Mouse (Mus musculus): ENCODE measurements around the gene Col13a1.
A peak's percentile ranks its signal among the peaks of the same experiment; 100 is the strongest.

The Col13a1 gene

DNA sequence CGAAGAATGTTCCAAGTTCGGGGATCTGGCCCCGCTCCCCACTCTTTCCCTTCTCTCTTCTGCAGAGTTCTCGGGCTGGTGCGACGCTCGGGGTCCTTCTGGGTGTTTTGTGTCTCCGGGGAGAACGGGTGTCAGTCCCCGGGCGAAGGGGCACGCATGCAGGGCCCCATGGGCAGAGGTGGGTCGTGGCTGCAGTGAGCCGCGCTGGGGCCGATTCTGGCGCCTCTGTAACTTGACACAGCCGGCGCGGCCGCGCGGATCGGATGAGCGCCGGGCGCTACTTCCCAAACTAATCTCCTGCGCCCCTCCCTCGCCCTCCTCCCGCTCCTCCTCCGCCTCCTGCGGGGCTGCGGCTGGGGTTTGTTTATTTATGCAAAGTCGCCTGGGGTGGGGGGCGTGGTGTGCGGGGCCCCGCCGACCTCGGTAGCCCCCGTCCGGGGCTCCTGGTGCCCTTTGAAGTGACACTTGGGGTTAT lies at the start of gene Col13a1:
Col13a1 (minus strand) TSS at position 243 of the 475 bp plus-strand sequence.
- DNase-seq (ENCODE audit: low spot score) = no peak

DNA sequence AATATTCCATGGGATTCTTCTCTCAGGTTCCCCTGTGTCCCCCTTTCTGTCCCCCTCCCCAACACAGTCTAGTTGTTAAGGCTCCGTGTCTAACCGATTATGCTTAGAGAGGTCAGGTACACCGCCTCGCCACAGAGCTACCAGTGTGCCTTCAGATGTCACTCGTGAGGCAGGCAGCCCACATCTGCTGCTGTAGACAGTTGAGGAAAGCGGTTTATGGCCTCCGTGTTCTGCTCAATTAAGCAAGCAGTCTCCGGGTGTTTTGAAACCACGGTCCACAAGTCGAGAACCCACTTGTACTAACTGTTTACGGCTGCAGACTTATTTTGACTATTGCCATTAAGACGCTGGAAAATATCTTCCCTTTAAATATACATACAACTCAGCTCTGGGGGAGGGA lies 48.8 kb upstream of the Col13a1 start:
- DNase-seq (ENCODE audit: low spot score) = no peak

DNA sequence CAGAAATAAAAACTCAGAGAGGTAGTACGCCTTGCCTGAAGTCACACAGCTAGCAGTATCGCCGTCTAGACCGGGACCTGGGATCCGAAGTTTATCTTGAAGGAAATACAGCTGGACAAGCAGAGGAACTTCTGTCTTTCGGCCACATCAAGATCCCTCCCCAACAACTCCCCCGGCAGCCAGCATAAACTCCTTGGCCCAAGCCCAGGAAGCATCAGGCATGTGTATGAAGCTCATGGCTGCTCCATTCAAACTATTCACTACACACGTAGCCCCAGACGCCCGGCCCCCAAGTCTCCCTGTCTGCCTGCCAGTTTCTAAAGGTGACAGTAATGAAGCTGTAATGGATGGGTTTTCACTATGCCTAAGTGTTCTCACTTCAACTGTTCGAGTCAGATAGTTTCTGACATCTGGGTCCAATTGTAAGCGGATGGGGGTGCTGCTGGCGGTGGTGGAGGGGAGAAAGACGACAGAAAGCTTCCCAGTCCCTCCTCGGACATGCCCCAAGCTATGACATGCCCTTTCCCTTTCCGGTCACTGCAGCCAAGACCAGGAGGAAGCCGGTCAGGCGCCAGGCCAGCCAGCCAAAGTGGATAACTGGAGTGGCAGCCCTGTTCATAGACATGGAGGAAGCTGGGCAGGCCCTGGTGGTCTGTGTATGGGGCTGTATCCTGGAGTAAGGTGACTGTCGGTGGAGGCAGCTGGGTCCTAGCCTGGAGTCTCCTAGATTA lies 45.1 kb upstream of the Col13a1 start:
- DNase-seq (ENCODE audit: low spot score) = no peak

DNA sequence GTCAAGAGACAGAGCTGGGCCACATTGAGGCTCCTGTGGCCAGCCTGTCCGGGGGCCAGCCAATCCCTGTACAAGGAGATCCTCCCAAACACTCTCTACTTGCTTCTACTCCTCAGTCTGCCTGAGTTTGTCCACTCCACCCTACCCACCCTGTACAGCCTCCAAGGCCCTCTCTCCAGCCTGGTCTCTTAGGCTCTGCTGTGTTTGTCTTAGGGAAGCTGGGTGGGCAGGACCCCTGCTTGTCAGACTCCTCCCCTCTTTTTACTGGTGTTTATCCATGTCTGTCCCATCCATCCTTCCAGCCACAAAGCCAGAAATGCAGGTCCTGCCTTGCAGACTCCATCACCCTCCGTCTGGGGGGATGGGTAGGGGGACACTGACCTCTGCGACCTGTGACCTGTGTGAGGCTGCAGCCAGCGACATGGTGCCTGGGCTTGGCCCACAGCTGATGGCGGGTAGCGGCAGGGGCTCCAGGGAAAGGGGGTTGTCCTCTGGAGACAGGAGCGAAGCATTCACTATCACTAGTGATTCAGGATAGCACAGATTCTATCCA lies 41.2 kb upstream of the Col13a1 start:
- DNase-seq (ENCODE audit: low spot score) = no peak

DNA sequence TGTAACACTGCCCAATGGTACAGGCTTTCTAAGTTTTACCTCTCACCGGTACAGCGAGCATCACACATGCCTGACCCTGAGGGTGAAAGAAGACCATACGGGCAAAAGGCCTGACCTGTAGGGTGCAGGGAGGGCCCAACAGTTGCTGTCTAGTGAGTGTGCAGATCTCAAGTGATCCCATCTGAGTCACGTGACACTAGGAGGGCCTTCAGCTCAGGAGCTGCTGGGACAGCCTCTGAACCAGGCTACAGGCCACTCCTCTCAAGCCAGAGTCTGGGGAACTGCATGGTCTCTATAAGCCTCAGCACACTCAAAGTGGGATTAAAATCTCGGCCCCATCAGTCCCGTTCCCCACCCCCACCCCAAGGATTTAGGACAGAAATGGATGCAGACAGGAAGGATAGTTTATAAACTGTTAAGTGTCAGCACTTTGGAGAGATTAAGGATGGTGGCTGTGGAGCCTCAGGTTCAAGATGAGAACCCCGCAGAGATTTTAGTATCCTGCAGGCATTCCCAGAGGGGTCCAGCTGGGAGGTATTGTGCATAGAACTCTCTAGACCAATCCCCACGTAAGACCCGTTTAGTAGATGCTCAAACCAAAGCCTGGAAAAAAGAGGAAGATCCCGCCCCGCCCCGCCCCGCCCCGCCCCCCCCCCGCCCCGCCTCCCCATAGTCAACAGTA lies 40.6 kb upstream of the Col13a1 start:
- no peak for DNase-seq (ENCODE audit: low spot score)

DNA sequence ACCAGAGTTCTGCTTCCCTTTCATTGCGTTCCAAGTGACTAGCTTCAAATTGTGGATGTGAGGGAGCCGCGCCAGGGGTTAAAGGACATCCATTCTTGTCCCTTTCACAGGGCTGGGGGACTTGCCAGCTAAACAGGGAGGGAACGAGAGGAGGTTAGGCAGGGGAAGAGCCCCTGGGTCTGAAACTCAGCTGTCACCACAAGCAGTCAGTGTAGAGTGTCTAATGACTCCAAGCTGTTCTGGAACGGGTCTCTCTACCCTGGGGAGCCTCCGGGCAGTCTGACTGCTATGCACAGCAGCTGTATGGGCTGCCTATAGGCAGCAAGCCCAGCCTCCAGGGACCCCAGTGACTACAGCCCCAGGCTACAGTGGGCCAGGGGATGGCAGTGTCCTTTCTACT lies 38.0 kb upstream of the Col13a1 start:
- DNase-seq (ENCODE audit: low spot score) = no peak

DNA sequence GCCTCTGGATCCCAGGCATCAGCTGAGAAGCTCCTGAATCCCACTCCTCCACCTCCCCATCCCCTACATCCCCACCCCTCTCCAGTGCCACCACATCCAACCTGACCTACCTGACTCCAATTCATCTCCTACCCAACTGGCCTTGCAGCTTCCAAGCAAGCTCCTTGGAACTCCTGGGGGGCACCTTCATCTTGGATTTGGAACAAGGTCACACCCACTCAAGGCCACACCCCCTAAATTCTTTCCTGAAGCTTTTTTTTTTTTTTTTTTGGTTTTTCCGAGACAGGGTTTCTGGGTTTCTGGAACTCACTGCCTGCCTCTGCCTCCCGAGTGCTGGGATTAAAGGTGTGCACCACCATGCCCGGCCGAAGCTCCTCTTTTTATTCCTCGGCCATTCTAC lies 34.3 kb upstream of the Col13a1 start:
- DNase-seq (ENCODE audit: low spot score) = no peak

DNA sequence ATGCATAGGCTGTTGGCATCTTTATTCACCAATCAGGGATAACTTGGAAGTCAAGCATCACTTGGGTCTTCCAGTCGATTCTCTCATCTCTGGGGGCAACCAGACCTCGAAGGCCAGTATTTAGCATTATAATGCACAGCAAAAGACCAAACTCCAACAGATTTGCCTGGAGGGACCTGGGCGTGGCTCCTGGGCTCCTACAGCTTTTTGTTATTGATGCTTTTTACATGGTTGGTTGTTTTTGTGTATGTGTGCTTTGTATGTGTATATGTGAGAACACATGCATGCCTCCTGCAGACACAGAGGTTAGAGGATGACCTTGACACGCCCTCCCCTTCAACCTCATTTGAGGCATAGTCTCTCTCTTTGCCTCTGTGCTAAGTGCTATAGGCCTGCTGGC lies 33.5 kb upstream of the Col13a1 start:
- no peak for DNase-seq (ENCODE audit: low spot score)

DNA sequence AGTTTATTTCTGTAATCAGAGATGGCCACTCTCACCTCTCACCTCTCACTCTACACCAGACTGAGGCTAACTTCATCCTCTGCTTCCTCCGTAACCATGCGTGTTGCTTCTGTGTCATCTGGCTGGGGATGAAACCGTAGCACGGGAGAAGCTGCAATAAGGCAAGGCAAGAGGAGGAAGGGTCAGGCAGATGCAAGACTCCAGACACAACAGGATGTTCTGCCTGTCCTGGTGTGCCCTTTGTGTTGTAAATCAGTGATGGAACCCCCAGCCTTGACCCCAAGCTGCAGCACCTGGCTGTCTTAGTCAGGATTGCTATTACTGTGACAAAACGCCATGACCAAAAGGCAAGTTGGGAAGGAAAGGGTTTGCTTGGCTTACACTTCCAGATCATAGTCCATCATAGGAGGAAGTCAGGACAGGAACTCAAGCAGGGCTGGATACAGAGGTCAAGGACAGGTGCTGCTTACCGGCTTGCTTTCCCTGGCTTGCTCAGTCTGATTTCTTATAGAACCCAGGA lies 31.1 kb upstream of the Col13a1 start:
- no peak for DNase-seq (ENCODE audit: low spot score)

DNA sequence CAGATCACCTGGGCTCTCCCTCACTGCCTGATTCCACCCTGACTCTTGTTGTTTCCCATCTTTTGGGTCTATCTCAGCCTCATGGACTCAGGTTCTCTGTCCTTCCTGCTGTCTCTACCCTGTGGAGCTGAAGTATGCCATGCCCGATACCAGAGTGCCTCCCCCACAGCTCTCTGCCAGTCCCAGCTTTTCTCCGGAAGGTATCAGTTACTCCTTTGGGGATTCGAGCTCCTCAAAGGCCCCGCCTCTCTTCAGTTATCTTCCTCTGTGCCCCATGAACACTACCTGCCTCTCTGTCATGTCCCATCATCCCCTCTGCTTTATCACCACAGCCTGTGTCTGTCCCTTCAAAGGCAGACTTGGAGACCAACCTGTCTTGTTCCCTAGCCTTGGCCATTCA lies 29.1 kb upstream of the Col13a1 start:
- no peak for DNase-seq (ENCODE audit: low spot score)

DNA sequence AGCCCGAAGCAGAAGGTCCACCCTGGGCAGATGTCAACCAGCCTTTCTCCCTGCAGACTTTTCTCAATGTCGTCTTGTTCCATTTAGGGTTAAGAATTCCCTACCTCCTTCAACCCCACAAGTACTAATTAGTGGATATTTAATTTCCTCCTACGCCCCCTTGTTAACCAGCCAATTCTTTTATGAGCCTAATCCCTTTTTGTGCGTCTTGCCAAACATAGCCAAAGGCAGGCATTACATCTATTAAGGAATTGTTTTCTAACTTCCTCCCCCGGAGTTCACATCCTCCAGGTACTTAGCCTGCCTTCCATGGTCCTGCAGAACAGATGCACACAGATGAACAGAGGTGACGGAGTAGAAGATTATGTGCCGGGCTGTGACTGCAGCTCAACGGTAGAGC lies 27.5 kb upstream of the Col13a1 start:
- no peak for DNase-seq (ENCODE audit: low spot score)

DNA sequence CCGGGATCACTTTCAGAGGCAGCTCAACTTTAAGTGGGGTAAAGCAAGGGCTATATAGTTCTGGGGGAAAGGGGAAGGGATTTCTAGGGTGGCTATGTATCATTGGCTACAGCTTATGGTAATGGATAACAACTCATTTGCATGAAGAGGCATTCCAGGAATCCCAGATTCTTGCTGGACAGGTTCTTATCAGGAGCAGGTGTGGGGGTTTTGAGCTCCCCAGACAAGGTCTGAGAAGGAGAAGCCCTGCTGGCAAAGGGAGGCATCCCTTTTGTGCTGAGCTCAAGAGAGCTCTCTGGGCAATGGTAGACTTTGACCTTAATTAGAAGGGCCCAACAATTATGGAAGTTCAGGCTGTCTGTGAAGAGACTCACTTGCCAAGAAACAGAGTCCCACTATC lies 21.3 kb upstream of the Col13a1 start:
- DNase-seq (ENCODE audit: low spot score) = no peak

DNA sequence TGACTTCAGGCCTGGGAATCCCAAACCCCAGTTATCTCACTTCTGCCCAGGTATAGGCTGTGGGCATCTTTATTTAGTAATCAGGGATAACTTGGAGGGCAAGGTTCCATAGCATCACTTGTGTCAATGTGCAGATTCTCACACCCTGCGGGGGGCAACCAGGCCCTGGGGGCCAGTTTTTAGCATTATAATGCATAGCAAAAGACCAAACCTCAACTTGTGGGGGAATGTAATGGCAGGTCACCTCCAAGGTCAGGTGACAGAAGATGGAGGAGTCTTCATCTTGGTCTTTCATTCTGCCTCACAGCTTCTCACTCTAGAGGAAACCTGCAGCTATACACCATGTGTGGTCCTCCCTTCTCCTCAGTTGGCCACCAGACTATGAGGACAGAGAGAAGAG lies 20.9 kb upstream of the Col13a1 start:
- DNase-seq (ENCODE audit: low spot score) = no peak

DNA sequence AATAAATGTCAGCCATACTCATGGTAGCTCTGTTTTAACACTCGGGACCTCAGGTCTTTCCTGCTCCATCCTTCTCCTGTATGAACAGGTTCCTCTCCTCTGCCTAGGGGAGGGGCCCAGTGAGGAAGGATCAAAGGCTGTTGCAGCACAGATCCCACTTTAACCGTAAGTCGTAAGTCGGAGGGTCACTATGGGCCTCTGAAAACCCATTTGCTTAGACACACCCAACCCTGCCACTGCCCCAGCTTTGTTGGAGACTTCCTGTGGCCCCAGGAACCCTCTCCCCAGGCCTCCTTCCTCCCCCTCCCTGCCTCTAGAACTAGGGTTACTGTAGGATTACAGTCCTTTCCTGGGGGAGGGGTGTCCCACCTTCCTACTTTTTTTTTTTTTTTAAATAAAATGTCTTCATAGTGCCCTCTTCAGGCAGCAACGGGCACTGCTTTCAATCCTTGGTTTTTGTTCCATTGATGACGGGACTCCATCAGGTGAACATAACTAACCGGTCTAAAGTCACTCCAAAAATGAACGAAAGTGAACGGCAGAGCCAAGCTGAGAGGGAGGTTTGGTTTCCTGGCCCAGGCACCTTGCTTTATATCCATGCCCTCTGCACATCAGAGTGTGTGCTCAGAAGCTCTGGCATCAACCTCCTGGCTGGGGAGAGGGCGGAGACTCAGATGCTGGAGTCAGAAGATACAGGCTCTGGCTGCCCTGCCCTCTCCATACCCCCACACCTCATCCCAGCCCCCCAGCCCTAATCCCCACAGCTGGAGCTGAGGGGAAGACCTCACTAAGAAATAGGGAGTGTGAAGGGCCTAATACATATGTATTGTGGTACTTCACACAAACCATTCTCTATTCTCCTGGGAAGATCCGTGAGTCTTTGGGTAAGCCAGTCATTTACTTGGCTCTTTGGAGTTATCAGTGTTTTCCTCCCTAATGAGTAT lies 12.8 kb upstream of the Col13a1 start:
- no peak for DNase-seq (ENCODE audit: low spot score)

DNA sequence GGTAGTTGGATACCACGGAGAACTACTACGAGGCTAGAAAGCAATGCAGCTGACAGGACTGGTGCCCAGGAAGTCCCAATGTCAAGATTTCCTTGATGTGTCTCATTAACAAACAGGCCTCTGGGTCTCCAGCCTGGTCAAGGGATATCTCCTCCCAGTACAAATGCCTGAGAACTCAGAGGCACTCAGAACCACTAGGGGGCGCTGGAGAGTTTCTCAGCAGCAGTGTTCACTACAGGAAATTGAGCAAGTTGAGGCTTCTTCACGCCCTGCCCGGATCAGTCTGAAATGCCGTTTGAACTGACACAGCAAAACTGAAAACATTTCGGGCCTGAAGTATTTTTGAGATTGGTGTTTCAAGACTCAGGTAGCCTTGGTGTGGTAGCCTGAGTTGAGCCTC lies 1.5 kb upstream of the Col13a1 start:
- DNase-seq (ENCODE audit: low spot score) = peak; percentile 66

DNA sequence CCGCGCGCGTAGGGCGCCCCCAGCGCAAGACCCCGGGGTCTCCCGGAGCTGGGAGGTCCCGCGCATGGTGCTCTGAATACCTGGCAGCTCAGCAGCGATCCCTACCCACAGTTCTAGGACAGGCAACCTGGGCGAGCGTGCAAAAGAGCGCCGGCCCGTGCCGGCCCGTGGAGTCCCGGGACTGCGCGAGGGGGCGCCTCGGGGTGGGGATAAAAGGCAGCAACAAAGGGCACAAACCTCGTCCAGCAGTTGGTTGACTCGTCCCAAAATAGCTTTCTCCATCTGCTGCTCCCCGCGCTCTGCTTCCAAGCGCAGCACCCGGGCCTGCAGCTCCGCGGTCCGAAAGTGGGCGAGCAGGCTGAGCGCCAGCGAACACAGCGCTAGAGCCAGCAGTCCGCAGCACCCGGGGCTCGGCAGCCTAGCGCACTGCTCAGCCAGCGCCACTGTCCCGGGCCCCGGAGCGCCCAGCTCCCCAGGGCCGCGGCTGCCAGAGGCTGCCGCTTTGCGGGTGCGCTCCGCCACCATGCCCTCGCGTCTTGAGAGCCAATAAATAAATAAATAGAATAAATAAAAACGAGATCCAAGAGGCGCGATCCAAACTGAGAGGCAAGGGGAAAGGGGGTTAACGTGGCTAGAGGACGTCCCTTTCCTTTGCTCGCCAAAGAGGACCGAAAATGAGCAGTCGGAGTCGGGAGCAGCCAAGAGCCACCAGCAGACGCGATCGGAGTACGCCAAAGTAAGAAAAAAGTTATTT lies 619 bp downstream of the Col13a1 start:
- DNase-seq (ENCODE audit: low spot score) = no peak

DNA sequence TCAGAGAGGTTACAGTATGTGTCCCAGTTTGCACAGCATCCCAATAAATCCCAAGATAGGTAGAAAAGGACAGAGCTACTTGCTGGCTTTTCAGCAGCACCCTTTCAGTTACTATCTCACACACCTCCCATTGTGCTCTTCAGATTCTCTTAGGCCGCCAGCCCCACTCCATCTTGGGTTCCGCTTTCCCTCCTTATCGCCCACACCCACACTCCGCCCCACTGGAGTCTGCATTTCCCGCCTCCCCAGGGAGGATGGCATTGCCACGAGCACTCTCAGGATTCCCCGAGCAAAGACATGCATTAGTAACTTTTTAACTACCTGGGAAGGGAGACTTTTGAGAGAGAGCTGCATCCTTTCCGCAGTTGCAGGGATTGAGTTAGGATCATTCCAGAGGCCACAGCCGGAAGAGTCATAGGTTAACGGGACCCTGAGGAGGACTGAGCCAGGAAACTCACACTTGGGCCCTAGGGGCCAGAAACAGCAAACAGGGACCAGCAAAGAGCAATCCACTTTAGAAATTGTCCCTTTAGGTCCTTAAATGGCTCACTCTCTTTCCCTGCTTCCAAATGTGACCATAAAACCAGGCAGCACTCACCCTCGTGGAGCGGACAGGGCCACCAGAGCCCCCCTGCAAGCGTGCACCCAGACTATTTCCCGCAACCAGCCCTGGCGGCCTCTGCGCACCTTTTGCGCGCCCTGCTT lies 1.4 kb downstream of the Col13a1 start:
- DNase-seq (ENCODE audit: low spot score) = no peak

DNA sequence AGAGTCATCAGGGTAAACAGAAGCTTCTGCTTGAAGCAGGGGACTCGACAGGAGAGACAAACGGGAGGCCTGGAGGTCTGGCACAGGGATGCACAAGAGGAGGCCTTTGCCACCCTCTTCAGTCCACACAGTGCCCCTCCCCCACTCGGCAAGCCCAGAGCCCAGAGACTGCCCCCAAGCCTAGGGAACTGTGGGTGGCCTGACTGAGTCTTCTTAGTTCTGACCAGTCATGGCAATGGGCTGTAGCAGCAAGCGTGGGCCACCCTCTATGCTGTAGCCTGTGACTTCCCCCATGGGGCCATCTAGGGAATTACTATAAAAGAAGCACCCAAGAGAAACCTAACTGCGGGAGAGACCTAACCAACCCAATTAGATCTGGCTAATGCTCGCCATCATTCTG lies 1.9 kb downstream of the Col13a1 start:
- no peak for DNase-seq (ENCODE audit: low spot score)

DNA sequence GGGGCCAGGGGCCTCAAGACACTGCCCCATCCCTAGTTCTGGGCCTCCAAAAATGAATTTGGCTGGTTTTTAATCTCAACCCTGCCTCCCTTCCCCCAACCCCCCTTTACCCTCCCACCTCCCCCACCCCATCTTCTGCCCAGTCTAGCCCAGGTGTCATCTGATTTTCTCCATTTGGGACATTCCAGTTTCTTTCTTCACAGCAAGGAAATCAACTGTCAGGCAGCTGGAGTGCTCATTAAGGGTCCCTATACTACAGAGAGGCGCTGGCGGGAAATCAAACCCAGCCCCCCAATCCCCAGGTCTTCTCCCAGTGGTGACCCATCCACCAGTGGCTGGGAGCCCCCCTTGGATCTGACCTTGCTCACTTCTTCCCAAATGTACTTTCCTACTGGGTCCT lies 4.3 kb downstream of the Col13a1 start:
- DNase-seq (ENCODE audit: low spot score) = no peak

DNA sequence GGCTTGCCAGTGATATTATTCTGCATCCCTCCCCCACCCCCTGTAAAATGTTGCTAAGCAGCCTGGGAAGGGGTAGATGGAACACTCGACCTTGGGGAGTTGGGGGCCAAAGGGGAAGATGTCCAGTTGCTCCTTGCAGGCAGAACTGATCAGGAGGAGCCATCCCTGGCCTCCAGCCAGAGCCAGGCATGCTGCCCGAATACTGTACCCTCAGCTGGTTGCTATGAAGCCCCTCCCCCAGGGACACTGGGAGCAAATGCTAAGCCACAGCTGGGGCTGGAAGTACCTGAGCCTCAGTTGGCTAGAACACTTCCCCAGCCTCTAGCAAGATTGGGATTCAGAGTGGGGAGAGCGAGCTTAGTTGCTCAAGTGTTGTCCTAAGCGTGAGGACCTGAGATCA lies 6.9 kb downstream of the Col13a1 start:
- DNase-seq (ENCODE audit: low spot score) = no peak
